Mouse (Mus musculus): ENCODE measurements around the gene Hoxc8.

The Hoxc8 gene

DNA sequence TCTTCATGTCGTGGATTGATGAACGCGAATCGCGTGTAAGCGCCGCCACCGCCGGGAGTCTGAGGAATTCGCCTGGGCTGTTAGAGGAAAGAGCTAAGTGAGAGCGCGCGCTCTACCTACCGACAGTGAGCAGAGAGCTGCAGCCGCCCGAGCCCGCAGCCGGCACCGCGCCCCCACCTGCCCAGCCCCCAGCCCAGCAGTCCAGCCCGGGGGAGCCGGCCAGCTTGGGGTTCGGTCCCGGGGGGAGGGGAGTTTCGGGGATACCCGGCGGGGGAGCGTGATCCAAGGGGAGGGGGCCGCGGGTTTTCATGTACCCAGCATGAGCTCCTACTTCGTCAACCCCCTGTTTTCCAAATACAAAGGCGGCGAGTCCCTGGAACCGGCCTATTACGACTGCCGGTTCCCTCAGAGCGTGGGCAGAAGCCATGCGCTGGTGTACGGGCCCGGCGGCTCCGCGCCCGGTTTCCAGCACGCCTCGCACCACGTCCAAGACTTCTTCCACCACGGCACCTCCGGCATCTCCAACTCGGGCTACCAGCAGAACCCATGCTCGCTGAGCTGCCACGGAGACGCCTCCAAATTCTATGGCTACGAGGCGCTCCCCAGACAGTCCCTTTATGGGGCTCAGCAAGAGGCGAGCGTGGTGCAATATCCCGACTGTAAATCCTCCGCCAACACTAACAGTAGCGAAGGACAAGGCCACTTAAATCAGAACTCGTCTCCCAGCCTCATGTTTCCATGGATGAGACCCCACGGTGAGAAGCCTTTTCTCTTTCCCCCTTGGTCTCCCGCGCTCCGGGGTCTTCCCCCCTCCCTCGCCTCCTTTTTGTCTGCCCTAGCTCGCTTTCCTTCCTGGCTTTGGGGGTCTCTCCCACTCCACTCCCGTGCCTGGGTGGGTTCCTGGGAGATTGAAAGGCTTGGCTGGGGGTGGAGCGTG lies at the start of gene Hoxc8:
Gene Hoxc8, plus strand, starts transcription at position 147 of the 937 bp plus-strand sequence.
- DNase-seq (ENCODE audit: low read depth, low spot score), result no peak

DNA sequence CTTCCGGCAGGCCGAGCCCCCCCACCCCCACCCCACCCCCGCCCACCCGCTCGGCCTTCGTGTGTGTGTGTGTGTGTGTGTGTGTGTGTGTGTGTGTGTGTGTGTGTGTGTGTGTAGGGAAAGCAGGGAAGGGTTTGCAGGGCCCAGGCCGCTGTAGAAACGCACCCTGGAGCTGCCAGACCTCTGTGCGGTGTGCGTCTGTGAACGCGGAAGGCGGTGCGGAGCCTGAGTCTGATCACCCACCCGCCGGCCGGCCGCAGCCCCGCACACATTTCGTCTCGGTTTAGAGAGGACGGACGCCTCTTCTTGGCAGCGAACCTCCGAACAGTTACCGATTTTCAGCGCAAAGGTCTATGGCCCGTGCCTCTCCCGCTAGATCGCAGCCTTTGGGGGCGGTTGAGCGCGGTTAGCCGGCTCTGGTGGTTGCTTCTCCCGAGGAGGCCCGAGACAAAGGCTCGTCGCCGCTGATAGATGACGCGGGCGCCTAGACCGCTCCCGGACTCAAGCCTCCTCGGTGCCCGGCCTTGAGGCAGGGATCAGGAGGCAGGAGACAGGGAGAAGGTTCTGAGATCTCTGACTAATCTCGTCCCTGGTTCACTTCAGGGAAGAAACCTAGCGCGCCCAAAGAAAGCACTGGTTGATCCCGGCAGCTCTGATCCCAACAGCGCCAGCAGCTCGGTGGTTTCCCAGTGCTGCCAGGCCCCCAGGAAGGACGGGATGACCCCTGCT lies 47.5 kb upstream of the Hoxc8 start:
- DNase-seq (ENCODE audit: low read depth, low spot score), result no peak

DNA sequence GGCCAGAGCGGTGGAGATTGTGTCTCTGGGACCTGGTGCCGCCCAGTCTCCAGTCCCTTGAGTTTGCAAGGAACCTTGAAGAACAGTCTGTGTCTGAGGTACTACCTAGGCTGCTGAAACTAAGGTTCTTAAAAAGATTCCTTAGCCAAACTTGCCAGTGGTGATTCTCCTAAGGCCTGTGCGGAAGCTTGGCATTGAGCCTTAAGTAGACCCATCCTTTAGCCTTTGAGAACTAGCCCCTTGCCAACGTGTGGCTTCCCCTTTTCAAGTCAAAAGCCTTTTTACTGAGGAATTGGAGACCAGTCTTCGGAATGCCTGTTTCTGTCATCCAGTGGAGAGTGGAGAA lies 47.0 kb upstream of the Hoxc8 start:
- no peak for DNase-seq (ENCODE audit: low read depth, low spot score)

DNA sequence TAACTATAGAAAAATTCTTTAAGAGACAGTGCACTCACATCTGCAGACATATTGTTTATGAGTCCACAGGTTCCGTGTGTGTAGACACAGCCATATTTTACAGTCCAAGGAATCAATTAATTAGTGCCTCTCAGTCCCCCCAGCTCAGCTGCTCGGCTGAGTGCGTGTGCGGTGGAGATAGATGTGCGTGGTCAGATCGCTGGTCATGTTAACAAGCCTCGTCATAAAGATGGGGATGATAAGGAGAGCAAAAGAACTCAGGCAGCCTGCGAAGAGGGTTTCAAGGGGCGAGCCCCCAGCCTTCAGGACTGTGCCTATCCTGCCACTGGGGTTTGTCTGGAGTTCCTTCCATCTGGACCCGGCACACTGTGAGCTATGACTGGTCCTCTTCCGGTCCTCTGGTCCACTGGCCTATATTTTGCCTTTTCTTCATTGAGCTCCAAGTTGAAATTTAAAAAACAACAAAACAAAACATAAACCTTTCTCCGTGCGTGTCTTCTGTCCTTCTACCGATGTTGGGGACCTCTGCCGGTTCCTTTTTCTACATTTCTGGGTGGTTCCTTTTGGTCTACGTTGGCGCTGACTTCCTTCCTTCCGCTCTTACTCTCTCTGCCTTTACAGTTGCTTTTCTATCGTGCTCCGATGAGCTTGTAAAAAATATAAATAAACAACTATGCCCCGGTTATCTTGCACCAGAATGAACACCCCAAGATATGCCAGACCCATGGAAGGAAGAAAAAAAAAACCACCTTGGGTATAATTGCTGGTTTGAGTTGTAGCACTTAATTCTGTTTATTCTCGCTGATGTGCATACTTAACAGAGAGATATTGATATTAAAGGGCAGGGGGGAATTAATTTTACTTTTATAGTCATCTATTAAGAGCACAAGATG lies 45.0 kb upstream of the Hoxc8 start:
- no peak for DNase-seq (ENCODE audit: low read depth, low spot score)

DNA sequence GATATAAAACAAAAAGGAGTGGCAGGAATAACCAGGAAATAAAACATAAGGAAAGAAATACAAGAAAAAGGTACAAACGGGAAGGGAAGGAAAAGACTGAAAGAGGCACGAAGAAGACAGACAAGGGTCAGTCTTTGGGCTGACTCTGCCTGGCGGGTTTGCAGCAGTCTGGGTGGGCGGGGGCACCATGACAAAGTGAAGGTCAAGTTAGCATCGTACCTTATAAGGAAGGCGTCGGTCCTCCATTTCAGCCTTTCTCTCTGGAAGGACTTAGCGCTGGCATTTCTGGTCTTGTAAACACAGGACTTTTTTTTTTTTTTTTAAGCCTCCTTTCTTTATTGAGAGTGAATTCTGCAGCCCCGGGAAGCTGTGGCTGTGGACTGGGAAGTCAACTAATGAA lies 43.1 kb upstream of the Hoxc8 start:
- DNase-seq (ENCODE audit: low read depth, low spot score), result no peak

DNA sequence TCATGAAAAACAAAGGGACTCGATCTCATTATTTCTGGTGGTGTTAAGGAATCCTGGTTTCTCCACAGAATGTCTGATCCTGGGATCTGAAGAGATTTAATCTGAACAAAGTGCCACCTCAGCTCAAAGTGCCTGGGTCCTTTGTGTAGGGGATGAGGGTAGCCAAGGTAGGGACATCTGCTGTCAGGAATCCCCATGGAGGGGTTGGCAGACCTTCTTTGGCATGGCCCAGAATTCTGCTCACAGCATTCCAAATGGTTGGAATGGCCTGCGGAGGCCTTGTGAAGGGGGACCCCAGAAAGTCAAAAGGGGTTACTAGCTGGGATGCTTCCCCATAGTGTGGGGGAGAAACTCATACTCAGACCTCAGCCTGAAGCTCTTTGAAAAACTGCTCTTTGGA lies 41.6 kb upstream of the Hoxc8 start:
- no peak for DNase-seq (ENCODE audit: low read depth, low spot score)

DNA sequence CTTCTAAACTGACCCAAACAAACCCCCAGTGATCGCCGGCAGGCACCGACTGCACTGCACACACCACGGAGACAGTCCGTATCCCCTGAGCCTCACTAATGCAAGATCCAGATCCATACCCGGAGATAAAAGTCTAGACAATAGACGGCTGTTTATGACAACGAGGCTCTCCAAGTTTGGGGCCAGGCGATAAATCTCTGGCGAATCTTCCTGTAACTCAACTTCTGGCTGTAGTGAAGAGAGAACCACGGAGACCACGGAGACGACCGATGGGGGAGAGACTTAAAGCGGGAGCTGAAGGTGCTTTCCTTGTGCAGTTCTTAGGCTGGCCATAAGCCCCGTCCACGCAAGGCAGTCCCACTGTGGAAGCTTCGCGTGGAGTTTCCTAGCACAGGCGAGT lies 40.7 kb upstream of the Hoxc8 start:
- no peak for DNase-seq (ENCODE audit: low read depth, low spot score)

DNA sequence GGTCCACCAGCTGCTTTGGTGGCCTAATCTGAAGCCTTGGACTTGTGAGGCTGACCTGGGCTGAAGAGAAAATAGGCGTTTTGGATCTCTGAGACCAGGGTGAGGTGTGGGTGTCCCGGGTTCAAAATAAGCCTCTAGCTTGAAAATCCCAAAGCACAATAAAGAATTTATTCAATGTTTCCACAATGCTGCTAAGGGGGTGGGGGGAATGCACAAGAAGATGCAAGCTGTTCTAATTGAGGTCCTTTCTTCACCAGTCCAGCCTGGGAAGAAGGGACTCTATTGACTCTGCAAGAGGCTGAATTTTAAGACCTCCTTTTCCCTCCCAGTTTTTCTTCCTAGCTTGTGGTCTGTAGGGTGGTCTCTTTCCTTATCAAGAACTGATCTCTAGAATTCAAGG lies 39.5 kb upstream of the Hoxc8 start:
- no peak for DNase-seq (ENCODE audit: low read depth, low spot score)

DNA sequence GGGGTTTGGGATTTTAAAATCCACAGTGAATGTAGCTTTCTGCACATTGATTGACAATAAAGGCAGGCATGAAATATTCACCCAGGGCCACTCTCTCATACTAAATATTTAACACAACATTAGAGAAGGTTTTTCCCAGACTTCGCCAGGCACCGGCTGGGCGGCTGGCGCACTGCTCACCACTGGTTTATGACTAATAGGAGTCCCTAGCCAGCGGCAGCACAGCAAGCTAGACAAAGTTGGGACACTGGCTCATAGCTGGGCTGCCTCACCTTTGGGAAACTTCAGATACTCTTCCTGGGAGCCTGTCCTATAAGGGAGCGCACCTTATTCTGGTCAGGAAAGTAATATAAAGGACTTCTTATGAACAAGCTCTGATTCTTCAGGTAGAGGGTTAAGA lies 36.8 kb upstream of the Hoxc8 start:
- DNase-seq (ENCODE audit: low read depth, low spot score), result no peak

DNA sequence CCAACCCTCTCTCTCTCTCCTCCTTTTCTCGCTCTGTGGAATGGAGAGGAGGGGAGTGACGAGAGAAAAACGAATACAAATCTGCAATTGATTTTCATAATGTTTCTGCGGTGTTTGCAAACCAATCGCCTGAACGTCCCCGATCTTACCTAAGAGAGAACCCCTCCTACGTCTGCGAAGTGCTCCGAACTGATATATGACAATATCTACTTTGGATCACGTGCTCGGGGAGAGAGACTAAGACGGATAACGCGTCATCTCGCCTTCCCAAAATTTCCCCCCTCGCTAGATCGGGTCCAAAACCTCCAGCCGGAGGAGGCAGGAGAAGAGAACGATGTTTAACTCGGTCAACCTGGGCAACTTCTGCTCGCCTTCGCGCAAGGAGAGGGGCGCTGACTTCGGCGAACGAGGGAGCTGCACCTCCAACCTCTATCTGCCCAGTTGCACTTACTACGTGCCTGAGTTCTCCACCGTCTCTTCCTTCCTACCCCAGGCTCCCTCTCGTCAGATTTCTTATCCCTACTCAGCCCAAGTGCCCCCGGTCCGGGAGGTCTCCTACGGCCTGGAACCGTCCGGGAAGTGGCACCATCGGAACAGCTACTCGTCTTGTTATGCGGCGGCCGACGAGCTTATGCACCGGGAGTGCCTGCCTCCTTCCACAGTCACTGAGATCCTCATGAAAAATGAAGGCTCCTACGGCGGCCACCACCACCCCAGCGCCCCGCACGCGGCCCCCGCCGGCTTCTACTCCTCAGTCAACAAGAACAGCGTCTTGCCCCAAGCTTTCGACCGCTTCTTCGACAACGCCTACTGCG lies 36.0 kb upstream of the Hoxc8 start, which contains the start of gene Hoxc11:
Gene Hoxc11, plus strand, starts transcription at position 236 of the 815 bp plus-strand sequence.
- DNase-seq (ENCODE audit: low read depth, low spot score), result no peak

DNA sequence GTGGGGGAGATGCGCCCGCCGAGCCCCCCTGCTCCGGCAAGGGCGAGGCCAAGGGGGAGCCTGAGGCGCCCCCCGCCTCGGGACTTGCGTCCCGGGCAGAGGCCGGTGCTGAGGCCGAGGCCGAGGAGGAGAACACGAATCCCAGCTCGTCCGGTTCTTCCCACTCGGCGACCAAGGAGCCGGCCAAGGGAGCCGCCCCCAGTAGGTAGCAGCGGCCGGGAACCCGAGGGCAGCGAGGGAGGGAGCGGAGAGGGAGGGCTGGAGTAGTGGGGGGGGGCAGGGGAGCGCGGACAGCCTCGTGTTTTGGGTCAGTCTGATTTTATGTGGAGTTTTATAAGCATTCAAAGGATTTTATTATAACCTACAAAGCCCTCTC lies 35.4 kb upstream of the Hoxc8 start:
- no peak for DNase-seq (ENCODE audit: low read depth, low spot score)

DNA sequence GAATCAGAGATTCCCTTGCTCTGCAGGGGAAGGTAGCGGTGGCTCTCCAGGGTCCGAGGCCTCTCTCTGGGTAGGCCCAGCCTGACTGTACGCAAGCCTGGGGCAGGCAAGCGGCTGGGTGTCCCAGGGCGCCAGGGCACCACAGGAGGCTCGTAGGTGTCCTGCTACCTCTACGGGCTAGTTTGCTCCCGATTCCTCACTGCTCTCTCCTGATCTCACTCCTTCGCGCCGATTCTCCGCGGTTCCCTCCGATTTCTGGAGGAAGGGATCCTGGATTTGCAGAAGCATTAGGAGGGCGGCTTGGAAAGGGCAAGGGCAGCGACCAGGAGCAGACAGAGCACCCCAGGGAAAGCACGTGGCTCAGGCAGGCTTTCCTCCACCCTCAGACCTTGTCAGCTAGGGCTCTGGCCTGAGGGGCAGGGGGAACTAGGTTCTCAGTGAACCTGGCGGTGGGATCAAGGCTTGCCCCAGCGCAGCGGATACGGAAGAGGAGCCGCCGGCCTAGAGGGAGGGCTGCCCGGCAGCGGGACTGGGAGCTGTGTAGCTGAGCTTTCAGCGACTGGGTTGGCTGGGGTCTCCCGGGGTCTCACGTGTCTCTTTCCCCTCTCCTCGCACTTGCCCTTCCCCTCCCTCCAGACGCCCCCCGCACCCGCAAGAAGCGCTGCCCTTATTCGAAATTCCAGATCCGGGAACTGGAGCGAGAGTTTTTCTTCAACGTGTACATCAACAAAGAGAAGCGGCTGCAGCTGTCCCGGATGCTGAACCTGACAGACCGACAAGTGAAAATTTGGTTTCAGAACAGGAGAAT lies 34.4 kb upstream of the Hoxc8 start:
- no peak for DNase-seq (ENCODE audit: low read depth, low spot score)

DNA sequence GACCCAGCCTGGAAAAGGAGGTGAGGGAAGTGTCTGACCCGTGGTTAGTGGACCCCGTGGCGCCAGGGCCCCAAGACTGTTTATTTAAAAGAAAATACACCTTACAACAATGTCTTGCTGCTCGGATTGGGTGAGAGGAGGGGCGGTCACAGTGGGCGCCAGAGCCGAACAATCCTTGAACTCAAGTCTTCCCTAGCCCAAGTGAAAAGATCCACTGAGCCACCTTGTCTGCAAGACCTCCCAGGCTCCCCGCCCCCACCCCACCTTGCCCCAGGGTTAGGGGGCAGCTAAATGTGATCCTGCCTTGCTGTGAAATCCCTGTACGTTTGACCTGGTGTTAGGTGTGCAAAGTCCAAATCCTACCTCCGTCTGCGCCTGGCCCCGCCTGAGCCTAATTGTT lies 33.5 kb upstream of the Hoxc8 start:
- no peak for DNase-seq (ENCODE audit: low read depth, low spot score)

DNA sequence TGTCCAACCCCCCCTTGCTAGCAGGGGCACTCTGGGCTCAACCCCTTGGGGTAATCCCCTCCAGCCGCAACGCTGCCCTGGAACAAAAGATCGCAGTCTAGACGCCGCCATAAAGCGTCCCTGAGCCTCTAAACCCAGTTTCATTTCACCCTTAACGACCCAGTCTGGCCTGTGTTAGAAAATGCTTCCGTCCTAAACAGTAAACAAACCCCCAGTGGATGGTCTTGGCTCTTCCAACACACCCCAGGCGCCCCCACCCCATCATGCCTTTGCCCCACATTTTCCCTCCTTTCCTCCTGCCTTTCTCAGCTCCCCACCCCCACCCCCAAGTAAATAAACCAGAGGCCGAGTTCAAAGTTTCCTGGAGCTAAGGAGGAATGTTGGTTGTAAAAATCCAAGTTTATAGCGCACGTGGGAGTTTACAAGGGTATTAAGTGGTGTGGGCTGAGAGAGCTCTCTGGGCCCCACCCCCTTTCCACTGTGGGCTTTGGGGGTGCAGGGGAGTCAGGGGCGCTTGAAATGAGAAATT lies 30.7 kb upstream of the Hoxc8 start:
- DNase-seq (ENCODE audit: low read depth, low spot score), result no peak

DNA sequence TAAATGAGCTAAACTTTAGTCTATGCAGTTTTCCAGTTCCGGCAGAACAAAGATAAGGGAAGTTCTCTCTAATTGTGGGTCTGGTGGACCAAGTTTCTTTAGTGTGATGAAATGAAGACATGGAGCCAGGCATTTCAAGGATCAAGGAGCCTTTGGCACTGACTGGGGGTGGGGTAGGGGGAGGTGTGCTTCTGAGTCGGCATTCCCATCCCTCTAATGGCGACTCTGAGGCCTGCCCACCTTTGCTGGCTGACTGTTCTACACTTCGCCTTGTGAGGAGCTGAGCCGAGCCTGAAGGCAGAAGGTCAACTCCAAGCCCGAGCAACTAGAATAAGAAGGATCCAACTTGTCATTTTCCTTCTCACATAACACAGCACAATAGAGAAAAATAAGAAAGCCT lies 28.7 kb upstream of the Hoxc8 start:
- DNase-seq (ENCODE audit: low read depth, low spot score), result no peak

DNA sequence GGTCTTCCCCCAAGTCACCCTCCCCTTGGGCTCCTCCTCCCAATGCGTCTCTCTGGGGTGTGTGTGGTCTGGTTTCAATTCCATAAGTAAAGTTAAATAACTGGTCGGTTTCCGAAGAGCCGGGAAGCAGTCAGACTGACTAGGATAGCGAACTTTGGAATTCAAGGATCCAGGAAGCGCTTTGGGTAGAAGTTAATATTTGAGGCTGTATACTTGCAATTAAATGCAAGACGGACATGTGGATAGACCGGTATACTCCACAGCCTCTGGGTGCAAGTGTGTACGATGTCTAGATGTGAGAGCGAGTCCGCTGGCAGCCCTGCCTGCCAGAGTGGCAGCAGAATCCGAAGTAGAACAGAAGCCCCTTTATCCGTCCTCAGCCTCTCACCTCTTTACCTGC lies 27.9 kb upstream of the Hoxc8 start:
- no peak for DNase-seq (ENCODE audit: low read depth, low spot score)

DNA sequence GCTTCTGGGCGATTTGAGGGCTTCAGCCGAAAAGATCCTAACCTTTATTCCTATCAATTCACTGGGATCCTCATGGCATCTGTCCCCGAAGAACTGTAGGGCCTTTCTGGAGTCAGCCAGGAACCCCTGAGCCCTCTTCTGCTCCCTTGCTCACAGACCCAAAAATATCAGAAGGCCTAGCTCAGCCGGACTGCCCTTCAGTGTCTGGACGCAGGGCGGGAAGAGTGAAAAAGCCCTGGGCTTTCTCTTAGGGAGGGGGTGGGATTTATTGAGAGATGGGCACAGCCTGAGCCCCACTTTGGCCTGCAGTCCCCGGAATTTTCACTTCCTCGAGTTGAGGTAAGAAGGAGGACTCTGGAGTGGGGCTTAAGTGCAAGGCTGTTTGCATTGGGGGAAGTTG lies 27.1 kb upstream of the Hoxc8 start:
- DNase-seq (ENCODE audit: low read depth, low spot score), result no peak

DNA sequence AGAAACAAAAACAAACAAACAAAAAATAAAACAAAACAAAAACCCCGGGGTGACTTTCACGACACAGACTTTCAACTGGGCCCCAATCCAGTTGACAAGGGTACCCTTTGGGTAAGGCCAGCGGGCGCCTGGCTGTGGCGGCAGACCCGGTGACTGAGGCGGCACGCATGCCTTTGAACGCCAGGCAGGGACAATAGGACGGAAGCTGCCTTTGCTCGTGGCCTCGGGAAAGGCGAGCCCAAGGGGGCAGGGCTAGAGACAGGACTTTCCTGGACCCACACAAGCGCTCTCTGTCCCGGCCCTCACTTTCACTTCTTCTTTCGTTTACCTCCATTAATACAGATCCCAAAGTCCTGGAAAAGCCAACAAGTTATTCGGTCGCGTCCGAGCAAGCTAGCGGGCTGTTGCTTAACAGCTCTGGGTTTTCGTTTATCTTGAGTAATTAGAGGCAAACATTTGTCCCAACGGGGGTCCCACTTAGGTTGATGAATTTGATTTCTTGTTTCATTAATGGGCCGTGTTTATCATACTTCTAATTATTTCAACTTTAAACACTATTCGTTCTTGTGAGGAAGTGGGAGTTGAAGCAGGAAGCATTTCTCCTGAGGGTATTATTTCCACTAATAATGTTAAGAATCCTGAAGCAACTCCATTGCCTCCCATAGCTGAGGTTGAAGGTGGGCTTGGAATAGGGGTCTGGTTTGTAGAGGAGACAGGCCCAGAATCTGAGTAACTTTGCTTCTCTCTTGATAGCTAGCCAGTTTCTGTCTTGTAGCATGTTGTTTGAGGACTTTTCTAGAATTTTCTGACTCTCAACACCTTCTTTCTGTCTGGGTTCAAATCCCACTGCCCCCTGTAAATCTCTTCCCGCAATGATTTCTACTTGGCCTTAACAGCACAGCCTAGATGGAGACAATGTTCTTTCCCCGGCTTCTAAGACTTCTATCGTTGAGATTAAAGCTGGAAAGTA lies 26.5 kb upstream of the Hoxc8 start:
- DNase-seq (ENCODE audit: low read depth, low spot score), result no peak
